Mouse (Mus musculus) erythroblast, embryonic 14.5 days (primary cell): Measurements from ENCODE around the gene Ick.

Source experiments
- GATA1 ChIP-seq: IDR thresholded peaks from 2 replicates; pipeline ENCODE4 v1.6.1; 2012; ENCODE audit warnings: low read length, inconsistent platforms, mixed read lengths
- TAL1 ChIP-seq: IDR thresholded peaks from 3 replicates; pipeline ENCODE4 v1.6.1; 2012; ENCODE audit warnings: low read length, inconsistent platforms, mixed read lengths

DNA sequence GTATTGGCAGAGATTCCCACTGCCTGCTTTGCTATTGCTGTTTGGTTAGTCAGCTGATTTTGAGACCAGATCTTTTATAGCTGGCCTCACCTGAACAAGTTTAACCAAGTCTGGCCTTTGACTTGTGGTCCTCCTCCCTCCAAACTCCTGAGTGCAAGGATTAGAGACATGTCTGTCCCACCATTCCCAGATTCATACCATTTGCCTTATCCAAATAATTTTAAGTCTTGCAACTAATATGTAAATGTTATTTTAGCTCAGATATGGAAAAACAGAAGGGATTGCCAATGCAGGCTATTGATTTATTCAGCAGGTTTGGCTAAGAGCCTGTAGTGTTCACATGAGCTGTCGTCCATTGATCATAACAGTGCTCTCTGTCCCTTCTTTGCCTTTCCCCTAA is 48.2 kb downstream of the Ick start:
- TF ChIP-seq GATA1, result no peak
- no peak for TF ChIP-seq TAL1
